In the genomic region with DNA sequence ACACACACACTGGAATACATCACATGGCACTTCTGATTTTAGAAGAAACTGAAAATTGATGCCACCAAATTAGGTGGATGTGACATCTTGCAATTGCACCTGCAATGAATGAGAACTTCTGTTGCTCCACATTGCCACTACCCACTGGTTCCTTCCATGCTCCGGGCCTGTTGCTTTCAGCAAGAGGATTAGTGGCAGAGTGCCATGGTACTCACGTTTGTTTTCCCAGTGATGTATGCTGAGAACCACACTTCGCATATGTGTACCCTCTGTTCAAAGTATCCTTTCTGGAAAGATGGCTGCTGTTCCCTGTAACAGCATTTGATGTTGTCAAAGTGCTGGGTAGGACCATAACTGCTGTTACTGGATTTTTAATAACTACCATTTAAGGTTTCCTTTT, we compare ENCODE assay signal across 24 mouse cellular contexts.
"Had no signal": no experiment of that assay in that cellular context is flagged by ENCODE, and none has a peak within 500 bp of the region (broad histone marks: within the 10 kb centered on the region; RNA-seq: fewer than 3 reads in every experiment).

No protein-coding gene starts in this region.

- H3K9me3 ChIP-seq: kidney, embryonic 15.5 days; limb, embryonic 10.5 days; limb, embryonic 13.5 days; liver, embryonic 12.5 days; liver, embryonic 15.5 days; lung, embryonic 15.5 days; megakaryocyte, embryonic 14.5 days; midbrain, embryonic 15.5 days; neural tube, embryonic 12.5 days; neural tube, embryonic 15.5 days had no signal

- H3K4me3 ChIP-seq: kidney, embryonic 15.5 days; left cerebral cortex, adult 2 months; limb, embryonic 10.5 days; limb, embryonic 13.5 days; liver, embryonic 12.5 days; liver, embryonic 15.5 days; lung, embryonic 15.5 days; megakaryocyte, embryonic 14.5 days; midbrain, embryonic 15.5 days; neural tube, embryonic 12.5 days; neural tube, embryonic 15.5 days had no signal

- DNase-seq: kidney, adult 8-10 months; kidney, postnatal 10 days; kidney, postnatal 36 days; layer of hippocampus, postnatal 36 days; liver; lung, adult 18-20 months; lung, postnatal 10 days; lung, postnatal 36 days; right cerebral cortex, postnatal 14 days; spleen, adult 18-20 months; thymus, adult 18-20 months; thymus, postnatal 36 days had no signal

- H3K27ac ChIP-seq: kidney, embryonic 15.5 days; left cerebral cortex, adult 2 months; limb, embryonic 10.5 days; limb, embryonic 13.5 days; liver, embryonic 12.5 days; liver, embryonic 15.5 days; lung, embryonic 15.5 days; midbrain, embryonic 15.5 days; neural tube, embryonic 12.5 days; neural tube, embryonic 15.5 days had no signal

- H3K4me1 ChIP-seq: kidney, embryonic 15.5 days; limb, embryonic 10.5 days; limb, embryonic 13.5 days; liver, embryonic 12.5 days; liver, embryonic 15.5 days; lung, embryonic 15.5 days; megakaryocyte, embryonic 14.5 days; midbrain, embryonic 15.5 days; neural tube, embryonic 12.5 days; neural tube, embryonic 15.5 days had no signal

- H3K36me3 ChIP-seq: kidney, embryonic 15.5 days; limb, embryonic 10.5 days; limb, embryonic 13.5 days; liver, embryonic 12.5 days; liver, embryonic 15.5 days; lung, embryonic 15.5 days; midbrain, embryonic 15.5 days; neural tube, embryonic 12.5 days; neural tube, embryonic 15.5 days had no signal

- H3K27me3 ChIP-seq: kidney, embryonic 15.5 days; limb, embryonic 13.5 days; liver, embryonic 12.5 days; liver, embryonic 15.5 days; lung, embryonic 15.5 days; megakaryocyte, embryonic 14.5 days; midbrain, embryonic 15.5 days; neural tube, embryonic 12.5 days; neural tube, embryonic 15.5 days had no signal

- H3K4me2 ChIP-seq: kidney, embryonic 15.5 days; limb, embryonic 13.5 days; liver, embryonic 12.5 days; liver, embryonic 15.5 days; lung, embryonic 15.5 days; midbrain, embryonic 11.5 days; midbrain, embryonic 15.5 days; neural tube, embryonic 12.5 days; neural tube, embryonic 15.5 days had no signal

- ATAC-seq: liver, embryonic 12.5 days; midbrain, embryonic 15.5 days had no signal

- H3K9ac ChIP-seq: kidney, embryonic 15.5 days; limb, embryonic 13.5 days; liver, embryonic 12.5 days; liver, embryonic 15.5 days; lung, embryonic 15.5 days; midbrain, embryonic 15.5 days; neural tube, embryonic 12.5 days; neural tube, embryonic 15.5 days had no signal
